Mouse (Mus musculus) adipocyte (in vitro differentiated cells): ENCODE results near the gene Stk39.
"Not testable (repeated sequence)": the region's sequence is repeated elsewhere in the genome, so short reads cannot be mapped to it uniquely, and the experiment has no call there.

Experiments
- DNase-seq: peaks from one replicate; pipeline ENCODE4 v3.0.0-alpha.2; 2016; ENCODE audit warnings: low spot score

Stk39 gene

GRCm38 (mm10) chr2:68288106-68288505 is 184.0 kb downstream of the Stk39 start:
- no peak for DNase-seq

GRCm38 (mm10) chr2:68284391-68284790 is 187.7 kb downstream of the Stk39 start:
- peak; percentile 76 for DNase-seq

- DNase-seq, result no peak
These were observed 189.0 kb downstream of the Stk39 start for GRCm38 (mm10) chr2:68283021-68283548.

- no peak for DNase-seq
These were observed 190.5 kb downstream of the Stk39 start for GRCm38 (mm10) chr2:68281575-68281974.

- no peak for DNase-seq
These were observed 200.8 kb downstream of the Stk39 start for GRCm38 (mm10) chr2:68271301-68271700.

GRCm38 (mm10) chr2:68270836-68271235 is 201.2 kb downstream of the Stk39 start:
- no peak for DNase-seq

GRCm38 (mm10) chr2:68269646-68270045 is 202.4 kb downstream of the Stk39 start:
- no peak for DNase-seq

GRCm38 (mm10) chr2:68264826-68265225 is 207.2 kb downstream of the Stk39 start:
- no peak for DNase-seq

GRCm38 (mm10) chr2:68260911-68261310 is 211.2 kb downstream of the Stk39 start:
- no peak for DNase-seq

GRCm38 (mm10) chr2:68257571-68257970 is 214.5 kb downstream of the Stk39 start:
- DNase-seq, result no peak

- DNase-seq, result no peak
These were observed 215.6 kb downstream of the Stk39 start for GRCm38 (mm10) chr2:68256472-68256871.

- no peak for DNase-seq
These were observed 217.3 kb downstream of the Stk39 start for GRCm38 (mm10) chr2:68254756-68255155.

GRCm38 (mm10) chr2:68253222-68253621 is 218.8 kb downstream of the Stk39 start:
- DNase-seq, result no peak

GRCm38 (mm10) chr2:68252048-68252758 is 219.9 kb downstream of the Stk39 start:
- DNase-seq, result no peak

GRCm38 (mm10) chr2:68250897-68251296 is 221.2 kb downstream of the Stk39 start:
- no peak for DNase-seq

GRCm38 (mm10) chr2:68249855-68250424 is 222.1 kb downstream of the Stk39 start:
- DNase-seq, result no peak

GRCm38 (mm10) chr2:68246284-68246683 is 225.8 kb downstream of the Stk39 start:
- no peak for DNase-seq

GRCm38 (mm10) chr2:68244556-68244955 is 227.5 kb downstream of the Stk39 start:
- DNase-seq, result no peak

- DNase-seq, result no peak
These were observed 228.1 kb downstream of the Stk39 start for GRCm38 (mm10) chr2:68243879-68244553.

- DNase-seq, result no peak
These were observed 228.8 kb downstream of the Stk39 start for GRCm38 (mm10) chr2:68243273-68243672.

- DNase-seq, result no peak
These were observed 230.0 kb downstream of the Stk39 start for GRCm38 (mm10) chr2:68242069-68242468.

- DNase-seq, result no peak
These were observed 230.4 kb downstream of the Stk39 start for GRCm38 (mm10) chr2:68241640-68242039.

- DNase-seq, result not testable (repeated sequence)
These were observed 232.7 kb downstream of the Stk39 start for GRCm38 (mm10) chr2:68239415-68239814.
